Mouse (Mus musculus): ENCODE data around the gene Apoc4. TPM values are rescaled to one million over a fixed set of nuclear protein-coding genes. Genes with fewer than 3 reads are reported as not detected.

Apoc4 gene
- 1 to 10 TPM in 1 of 2 experiments, under 1 TPM in 1; 0.42 to 4.7 TPM for total RNA-seq (2021)
- long read RNA-seq, experiment 1: 0 reads
- long read RNA-seq, experiment 2: 0 reads

DNA sequence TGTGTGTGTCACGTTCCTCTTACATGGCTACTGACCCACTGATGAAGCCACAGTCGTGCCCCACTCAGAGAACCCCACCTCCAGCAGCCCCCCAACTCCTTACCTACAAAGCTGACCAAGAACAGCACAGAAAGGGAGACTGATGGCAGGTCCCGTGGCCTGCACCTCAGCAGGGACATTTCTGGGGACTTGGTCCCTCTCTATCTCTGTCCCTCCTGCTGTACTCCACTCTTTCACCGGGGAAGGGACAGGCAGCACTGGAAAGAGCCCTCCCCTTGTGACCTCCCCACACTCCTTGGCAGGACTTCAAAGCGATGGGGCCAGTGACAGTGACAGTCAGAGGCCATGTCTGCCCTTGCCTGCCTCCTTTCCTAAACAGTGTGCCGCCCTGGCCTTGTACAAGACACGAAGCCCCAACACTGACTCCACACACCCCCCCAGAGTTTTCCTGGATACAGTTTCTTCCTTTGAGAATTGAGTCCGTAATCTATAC lies at the start of gene Apoc4, which contains the start of gene Gm44805:
Gene Apoc4, minus strand, starts transcription at position 278 of the 493 bp plus-strand sequence.
Gene Gm44805, minus strand, starts transcription at position 222 of the 493 bp plus-strand sequence.
- DNase-seq (ENCODE audit: low spot score in 2 of 2): no peak

DNA sequence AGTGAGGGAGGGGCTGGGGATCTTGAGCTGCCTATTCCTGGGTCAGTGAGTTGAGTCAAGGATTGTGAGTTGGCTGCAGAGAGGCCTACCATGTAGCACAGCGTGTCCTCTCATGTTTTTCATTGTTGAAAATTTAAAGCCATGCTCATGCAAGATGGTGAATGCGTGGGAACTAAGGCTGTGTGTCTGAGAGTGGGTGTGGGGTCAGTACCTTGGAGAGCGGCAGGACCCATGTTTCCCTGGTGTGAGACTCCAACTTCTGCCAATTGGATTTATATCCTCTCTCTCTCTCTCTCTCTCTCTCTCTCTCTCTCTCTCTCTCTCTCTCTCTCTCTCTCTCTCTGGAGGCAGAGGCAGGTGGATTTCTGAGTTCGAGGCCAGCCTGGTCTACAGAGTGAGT lies 45.3 kb upstream of the Apoc4 start:
- no peak for DNase-seq (ENCODE audit: low spot score in 2 of 2)

DNA sequence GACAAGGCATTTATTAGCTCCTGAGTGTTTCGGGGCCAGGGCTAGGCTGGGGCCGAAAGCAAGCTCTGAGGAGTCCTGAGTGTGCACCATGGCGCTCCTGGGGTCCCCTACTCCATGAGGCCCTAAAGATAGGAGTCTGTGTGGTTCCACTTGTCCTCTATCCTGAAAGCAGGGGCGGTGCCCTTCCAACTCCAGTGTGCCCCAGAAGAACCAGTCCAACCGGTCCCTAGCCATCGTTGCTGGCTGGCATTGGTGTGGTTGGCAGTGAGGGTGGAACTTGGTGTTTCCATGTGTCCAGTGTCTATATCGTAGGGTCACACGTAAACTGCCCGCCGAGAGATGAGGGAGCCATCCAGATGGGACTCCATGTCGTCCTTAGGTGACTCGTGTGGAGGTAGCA lies 42.9 kb upstream of the Apoc4 start:
- DNase-seq (ENCODE audit: low spot score in 2 of 2): no peak

DNA sequence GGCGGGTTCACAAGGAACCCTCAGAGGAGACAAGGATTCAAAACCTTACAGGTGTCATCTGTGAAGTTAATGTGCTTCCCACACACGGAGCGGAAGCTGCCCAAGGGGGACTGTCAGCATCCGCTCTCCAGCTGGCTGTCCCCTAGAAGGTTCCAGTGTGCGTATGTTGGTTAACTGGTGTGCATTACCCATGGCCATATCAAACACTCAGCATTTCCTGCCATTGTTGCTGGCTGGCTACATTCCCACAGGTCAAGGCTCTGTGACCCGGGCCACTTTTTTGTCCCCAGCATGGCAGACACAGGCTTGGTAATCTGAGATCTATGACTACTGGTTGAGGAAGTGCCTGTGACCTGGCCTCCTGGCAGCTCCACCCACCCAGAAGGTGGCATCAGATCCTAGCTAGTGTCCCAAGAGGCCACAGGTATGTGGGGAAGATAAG lies 41.5 kb upstream of the Apoc4 start:
- DNase-seq (ENCODE audit: low spot score in 2 of 2): no peak

DNA sequence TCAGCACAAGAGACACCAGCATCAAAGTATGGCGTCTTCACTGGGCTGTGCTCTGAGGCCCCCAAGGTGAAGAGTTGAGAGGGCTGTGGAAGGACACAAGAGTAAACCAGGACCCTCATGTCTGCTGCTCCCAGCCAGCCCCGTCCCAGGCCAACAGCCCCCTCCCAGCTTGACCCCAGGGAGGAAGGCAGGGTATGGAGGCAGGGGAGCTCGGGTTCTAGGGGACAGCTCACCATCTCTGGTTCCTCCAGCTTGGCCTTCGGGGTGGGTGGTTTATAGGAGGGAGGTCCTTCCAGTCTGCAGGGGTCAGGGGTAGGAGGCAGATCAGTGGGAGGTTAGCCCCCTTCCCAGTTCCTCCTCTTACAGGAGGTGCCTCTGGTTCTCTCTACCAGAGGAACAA lies 37.9 kb upstream of the Apoc4 start:
- no peak for DNase-seq (ENCODE audit: low spot score in 2 of 2)

DNA sequence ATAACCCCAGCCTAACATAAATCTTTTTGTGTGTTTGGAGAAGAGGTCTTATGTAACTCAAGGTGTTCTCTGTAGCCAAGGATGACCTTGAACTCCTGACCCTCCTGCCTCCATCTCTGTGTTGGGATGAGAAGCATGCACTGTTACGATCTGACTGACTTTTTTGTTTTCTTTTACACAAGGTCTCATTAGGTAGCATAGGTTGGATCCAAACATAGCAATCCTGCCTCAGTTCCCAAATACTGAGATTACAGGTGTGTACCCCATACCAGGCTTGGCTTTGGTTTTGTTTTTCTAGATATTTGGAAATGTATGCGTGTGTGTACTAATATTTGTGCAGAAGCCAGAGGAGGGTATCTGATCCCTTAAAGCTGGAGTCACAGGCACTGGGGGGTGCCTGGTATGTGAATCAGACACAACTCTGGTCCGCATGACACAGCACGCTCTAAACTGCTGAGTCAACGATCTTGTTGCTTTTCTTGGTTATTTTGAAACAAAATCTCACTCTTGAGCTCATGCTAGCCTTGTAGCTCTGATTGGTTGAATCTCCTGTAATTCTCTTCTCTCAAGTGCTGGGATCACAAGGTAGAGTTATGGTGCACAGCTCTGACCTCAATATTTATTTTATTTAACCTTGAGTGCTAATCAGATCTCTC lies 37.1 kb upstream of the Apoc4 start:
- DNase-seq (ENCODE audit: low spot score in 2 of 2): no peak

DNA sequence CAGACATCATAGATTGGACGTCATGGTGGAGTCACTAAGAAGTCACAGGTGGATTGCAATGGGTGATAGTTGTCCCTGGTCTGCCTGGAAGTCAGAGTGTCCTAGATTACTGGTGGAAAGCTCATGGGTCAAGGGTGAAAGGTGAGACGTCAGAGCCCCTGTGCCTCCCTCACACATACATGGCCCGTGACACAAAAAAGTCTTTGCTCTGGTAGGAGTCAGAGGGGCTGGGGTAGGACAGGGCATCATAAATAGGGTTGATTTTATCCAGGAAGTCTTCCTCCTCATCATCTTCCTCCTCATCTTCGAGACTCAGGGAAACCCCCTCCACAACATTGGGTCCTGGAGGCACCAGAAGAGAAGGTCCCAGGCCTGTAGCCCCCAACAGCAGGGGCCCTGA lies 36.1 kb upstream of the Apoc4 start:
- no peak for DNase-seq (ENCODE audit: low spot score in 2 of 2)

DNA sequence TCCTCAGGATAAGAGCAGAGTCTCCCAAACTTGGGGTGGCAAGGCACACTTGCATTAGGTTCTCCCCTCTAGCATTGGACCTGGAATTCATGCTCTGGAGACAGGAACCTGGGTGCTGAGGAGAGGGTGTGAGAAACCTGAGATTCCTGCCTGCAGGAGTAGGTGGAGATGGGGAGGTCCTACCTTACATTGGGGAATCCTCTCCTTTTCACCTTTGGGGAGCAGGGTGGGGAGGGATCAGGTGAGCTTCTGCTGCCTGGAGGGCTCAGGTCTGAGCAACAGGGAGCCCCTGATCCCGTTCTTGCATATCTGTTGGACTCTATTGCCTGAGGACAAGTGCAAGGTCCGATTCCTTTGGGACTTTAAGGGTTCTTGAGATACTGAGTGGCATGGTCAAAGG lies 35.5 kb upstream of the Apoc4 start:
- no peak for DNase-seq (ENCODE audit: low spot score in 2 of 2)

DNA sequence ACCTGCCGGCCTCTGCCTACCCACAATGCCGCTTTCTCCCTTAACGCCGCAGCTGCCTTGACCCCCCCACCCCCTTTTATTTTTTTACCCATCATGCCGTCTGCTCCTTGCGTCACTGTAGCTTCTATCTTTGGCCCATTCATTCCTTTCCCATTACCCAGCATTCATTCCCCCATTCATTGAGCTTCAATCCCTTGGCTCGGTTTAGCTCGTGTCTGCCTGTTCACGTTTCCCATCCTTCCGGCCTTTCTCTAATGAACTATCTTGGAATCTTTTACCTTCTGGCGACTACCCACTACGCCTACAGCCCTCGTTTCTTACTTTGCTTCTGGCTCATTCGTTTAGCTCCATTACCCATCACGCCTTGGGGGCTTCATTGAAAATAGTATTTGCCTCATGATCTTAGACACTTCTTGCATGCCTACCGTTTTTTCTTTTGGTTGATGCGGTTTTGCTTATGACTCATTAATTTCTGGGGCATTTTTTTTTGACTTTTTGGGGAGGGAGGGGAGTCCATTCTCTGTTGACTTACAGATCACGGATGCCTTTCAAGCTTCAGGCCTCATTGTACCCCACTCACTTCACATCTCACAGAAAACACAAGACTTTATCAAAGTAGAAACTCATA lies 34.9 kb upstream of the Apoc4 start:
- DNase-seq (ENCODE audit: low spot score in 2 of 2): no peak

DNA sequence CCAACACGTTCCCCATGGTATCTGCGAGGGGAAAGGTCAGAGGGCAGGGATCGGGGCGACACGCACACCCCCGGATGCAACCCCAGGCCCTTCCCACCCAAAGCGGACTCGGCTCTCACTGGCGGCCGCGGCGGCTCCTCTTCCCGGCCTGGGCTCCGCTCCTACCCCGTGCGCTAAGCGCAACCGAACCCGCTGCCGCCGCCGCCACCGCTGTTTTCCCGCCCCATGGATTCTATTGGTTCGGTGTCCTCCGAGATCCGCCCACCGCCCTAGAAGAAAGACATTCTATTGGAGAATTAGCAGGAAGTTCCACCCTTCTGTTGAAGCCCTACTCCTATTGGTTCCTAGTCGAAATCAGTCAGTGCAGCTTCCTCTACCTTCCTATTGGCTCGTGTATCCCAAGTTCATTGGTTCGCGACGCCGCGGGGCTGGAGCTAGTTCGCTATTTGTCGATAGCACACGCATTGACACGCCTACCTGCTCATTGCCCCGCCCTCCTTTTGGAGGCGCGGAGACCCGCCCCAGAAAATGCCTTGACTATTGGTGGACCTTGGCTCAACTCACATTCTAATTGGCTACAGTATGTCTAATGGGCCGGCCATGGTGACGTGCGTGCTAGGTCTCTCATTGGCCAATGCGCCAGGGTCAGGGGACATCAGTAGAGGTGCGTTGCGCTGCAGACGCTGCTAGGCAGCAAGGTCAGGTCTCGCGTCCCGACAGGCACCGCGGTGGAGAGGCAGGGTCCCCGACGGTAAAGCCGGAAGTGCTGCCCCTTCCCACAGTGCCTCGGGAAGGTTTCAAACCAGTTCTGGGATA lies 34.2 kb upstream of the Apoc4 start, which contains the start of gene Tomm40:
Gene Tomm40, minus strand, starts transcription at position 200 of the 816 bp plus-strand sequence.
- DNase-seq (ENCODE audit: low spot score in 2 of 2): peak; percentile 90 to 98

DNA sequence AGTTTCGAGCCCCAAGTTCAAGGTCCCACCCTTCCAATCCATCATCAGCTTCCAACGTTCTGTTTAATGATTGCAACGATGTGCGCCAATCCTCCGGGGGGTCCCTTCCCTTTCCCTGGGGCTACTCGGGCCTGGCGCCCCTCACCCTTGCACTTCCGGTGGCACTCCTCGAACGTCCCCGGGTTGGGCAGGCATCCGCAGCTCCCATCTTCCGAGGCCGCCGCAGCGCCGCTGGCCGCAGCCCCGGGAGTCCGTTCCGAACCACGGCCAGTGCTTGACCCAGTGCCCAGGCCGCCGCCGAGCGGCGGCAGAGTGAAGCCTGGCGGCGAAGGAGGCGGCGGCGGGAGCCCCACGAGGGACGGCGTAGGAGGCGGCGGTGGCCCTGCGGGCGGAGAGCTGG lies 33.6 kb upstream of the Apoc4 start:
- no peak for DNase-seq (ENCODE audit: low spot score in 2 of 2)

DNA sequence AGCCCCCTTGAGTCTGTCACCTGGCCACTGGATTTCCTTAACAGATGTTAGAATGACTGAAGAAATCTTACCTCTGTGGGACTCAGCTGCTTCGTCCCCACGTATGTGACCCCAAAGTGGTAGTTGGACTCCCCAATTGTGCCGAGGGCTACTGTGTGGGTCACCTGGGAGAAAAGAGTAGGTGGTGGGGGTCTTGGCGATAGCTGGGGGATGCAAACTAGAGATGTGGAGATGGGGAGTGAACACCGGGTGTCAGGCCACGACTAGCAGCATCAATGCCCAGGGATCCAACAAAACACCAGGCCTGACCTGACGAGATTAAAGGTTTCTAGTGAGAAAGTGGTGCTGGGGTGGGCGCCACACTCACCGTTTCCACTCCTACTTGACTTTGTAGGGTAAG lies 32.3 kb upstream of the Apoc4 start:
- DNase-seq (ENCODE audit: low spot score in 2 of 2): no peak

DNA sequence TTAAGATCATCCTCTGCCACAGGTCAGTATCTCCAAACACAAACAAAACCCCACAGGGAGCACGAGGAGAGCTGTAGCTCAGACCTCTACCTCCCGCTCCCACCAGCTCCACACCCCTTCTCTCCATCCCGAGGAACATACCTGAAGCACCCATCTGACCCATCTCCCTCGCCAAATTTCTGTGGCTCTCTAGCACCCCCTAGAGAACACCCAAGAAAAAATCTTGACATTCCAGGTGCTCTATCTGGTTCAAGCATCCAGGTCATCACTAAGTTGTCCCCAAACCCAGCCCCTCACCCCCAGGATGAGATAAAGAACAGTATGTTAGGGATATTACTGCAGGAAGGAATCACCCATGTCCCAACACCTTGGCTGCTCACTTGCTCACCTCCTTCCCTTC lies 31.9 kb upstream of the Apoc4 start:
- DNase-seq (ENCODE audit: low spot score in 2 of 2): no peak

DNA sequence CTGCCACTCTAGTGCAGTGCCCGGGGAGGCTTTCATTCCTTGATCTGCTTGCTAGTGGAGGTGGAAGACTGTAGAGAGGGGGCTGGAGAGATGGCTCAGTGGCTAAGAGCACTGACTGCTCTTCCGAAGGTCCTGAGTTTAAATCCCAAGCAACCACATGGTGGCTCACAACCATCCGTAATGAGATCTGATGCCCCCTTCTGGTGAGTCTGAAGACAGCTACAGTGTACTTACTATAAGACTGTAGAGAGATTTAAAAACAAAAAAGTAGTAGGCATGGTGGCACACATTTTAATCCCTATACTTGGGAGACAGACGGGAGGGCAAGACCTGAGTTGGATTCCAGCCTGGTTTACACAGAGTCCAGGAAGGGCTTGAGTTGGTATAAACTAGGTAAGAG lies 31.1 kb upstream of the Apoc4 start:
- DNase-seq (ENCODE audit: low spot score in 2 of 2): no peak

DNA sequence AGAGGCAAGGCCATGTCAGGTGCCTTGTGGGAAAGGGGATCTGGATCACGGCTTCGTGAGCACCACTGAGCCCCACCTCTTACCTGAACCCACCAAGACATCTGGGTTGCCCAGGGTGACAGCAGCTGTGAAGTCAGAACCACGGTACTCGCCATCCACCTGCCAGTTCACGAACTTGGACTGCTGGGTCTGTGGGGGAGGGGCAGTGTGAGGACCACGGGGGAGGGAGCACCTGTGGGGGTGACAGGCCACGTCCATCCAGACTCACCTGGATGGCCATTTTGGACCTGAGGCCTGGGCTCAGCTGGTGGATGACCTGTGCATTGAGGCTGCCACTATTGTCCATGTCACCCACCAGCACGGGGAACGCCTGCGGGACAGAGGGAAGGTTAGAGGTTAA lies 29.4 kb upstream of the Apoc4 start:
- DNase-seq (ENCODE audit: low spot score in 2 of 2): no peak

DNA sequence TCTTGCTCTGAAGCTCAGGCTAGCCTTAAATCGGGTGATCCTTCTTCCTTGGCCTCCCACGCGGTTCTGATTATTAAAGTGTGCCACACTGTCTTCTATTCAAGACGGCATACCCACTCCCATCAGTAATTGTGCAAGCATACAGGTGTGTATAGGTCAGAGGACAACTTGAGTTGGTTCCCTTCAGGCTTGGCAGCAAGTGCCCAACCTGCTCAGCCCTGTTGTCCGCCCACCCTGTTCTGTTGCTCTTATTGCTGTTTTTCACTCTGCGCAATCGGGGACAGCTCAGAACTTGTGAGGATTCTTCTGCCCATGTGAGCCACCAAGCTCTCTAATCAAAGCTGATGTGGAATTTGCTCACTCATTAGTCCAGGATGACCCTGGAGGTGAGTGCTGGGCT lies 24.0 kb upstream of the Apoc4 start:
- no peak for DNase-seq (ENCODE audit: low spot score in 2 of 2)

DNA sequence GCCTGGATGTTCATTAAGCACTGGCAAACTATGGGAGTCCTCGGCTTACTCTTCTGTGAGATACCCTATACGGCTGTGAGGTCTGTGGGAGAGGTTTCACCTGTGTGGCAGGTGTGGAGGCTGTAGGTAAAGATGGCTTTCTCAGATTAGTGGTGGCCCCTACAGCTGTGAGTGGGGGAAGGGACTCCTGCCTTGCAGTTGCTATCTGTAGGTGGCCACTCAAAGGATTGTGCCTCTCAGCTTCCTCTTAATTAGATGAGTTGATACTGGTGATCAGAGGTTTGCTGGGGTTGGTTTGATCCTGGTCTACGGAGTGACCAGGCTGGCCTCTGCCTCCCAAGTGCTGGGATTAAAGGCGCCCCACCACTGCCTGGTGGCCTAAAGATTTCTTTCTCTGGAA lies 23.2 kb upstream of the Apoc4 start:
- no peak for DNase-seq (ENCODE audit: low spot score in 2 of 2)

DNA sequence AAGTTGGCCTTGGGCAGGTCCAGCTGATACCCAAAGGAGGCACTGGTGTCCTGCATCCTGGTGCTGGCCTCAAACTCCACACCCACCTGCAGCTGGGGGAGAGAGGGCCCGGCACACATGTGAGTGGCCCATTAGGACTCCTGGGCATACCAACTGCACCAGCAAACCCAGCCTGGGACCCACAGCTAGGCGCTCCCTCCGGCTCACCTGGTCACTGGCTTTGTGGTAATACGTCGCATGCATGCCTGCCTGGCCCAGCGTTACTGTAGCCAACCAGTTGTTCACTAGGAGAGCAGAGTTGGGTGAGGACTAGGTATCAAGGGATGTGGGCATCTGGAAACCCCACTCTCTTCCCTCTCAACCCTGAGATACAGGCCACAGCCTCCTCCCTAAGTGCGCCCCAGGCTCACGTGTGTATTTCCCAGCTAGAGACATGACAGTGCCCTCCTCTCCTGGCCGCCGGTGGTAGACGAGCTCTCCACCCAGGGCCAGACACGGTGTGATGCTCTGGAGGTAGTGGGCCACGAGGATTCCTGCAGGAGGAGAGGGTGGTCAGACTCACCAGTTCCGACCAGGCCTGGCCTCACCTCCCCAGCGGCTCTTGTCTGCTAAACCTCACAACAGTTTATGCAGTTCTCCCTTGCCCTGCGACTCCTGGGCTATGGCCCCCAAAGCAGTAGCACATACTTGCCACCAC lies 21.7 kb upstream of the Apoc4 start:
- no peak for DNase-seq (ENCODE audit: low spot score in 2 of 2)

DNA sequence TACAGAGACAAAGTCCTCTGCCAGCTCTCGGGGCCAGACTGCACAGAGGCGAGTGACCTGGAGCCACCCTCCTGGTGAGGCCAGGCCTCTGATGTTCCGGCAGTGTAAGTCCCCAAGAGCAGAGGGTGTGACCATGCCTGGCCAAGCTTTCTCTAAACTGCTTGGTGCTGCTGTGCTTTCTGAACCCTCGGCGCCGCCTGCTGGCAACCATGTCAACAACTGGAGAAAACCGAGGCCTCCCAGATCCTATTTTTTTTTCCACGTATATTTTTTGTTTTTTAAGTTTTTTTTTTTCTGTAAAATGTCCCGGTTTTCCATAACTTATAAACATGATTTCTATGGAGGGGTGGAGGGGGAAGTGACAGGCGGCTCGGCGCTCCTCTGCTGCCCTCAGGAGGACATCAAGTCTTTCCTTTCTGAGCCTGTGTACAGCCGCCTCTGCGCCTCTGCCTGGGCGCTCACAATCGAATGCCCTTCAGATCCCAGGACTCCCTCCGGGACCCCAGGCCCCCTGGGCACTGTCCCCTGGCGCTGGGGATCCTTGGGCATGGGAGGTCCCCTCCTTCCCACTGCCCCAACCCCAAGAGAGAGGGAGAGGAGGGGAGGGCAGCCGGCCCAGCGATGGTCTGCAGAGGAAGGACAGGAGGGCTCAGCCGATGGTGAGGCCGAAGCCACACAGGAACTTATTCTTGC lies 19.9 kb upstream of the Apoc4 start:
- peak in 1 of 2 experiments; percentile 73 for DNase-seq (ENCODE audit: low spot score in 2 of 2)

DNA sequence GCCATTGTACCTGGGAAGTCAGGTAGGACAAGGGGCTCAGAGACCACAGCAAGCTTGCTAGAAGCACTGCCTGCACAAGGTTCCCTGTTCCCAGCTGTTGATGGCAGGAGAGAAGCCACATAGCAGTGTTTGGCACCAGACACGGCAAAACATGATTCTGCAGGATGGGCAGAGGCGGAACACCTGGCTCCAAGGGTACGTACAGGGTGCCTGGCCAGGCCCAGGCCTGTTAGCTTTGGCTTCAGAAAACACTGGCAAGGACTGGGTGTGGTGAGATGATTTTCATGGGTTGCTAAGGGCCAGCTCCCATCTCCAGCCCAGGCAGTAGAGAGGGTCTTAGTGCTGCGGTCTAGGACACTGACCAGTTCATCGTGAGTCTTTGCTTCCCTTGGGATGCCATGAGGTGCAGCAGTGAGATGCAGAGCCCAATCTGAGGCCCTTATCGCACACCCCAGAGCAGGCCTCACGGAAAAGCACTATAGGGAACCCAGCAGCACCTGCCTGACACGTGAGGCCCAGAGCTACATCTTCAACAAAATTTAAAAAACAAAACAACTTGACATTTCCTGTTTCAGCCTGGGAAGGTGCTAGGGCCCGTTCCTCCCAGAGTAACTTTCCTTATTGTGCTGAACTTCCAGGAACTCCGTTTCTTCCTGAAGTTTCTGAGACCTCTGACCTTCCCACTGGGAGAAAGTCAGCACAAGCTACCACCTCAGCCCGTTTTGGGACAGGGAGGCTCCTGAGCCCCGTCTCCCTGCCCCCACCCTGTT lies 19.2 kb upstream of the Apoc4 start:
- DNase-seq (ENCODE audit: low spot score in 2 of 2): no peak
